Mouse (Mus musculus) forebrain, embryonic 10.5 days (tissue): ENCODE measurements at regions not wholly inside any gene's neighbourhood (a gene's known extent, or its start where the extent isn't known, plus 50 kb on each side); places are given as distances from the start of the nearest gene placed in this dataset.

Experiments
- DNase-seq: peaks from one replicate; pipeline ENCODE4 v3.0.0-alpha.2; 2017; ENCODE audit warnings: low spot score; ENCODE audit errors: extremely low spot score
- H3K27ac ChIP-seq: fragments of 300-500 bp; sonication (generic); 2 replicates; pipeline ENCODE4 v1.5.1; 2016; ENCODE audit warnings: mild to moderate bottlenecking
- H3K27me3 ChIP-seq: fragments of 300-500 bp; sonication (generic); 2 replicates; pipeline ENCODE4 v1.6.1; 2016; ENCODE audit warnings: mild to moderate bottlenecking; ENCODE audit not compliant: poor library complexity, severe bottlenecking
- H3K36me3 ChIP-seq: fragments of 300-500 bp; sonication (generic); replicated peaks from 2 replicates; pipeline ENCODE4 v1.6.1; 2016; ENCODE audit warnings: mild to moderate bottlenecking, moderate library complexity
- H3K4me1 ChIP-seq: fragments of 300-500 bp; sonication (generic); 2 replicates; pipeline ENCODE4 v1.6.1; 2016
- H3K4me3 ChIP-seq: fragments of 300-500 bp; sonication (generic); 2 replicates; pipeline ENCODE4 v1.5.1; 2016; ENCODE audit warnings: mild to moderate bottlenecking, moderate library complexity
- H3K9me3 ChIP-seq: fragments of 300-500 bp; sonication (generic); 2 replicates; pipeline ENCODE4 v1.6.1; 2016; ENCODE audit warnings: mild to moderate bottlenecking, moderate library complexity
- WGBS: fragments of 180-500 bp; shearing (Covaris S2); methylation state at CpG from one replicate; pipeline ENCODE4 v1.1.7; 2016; 5-methylcytosine and 5-hydroxymethylcytosine counted together

- no peak for DNase-seq
- Histone ChIP-seq H3K9me3 (no peaks in the 10 kb centered on the region), H3K4me1 (no peaks in the 10 kb centered on the region), H3K27ac (no peak overlapping the region), H3K4me3 (no peak overlapping the region), H3K27me3 (no peaks in the 10 kb centered on the region), H3K36me3 (no peaks in the 10 kb centered on the region)
- 88% methylated on average over 1 of the region's 1 CpGs for WGBS
These were observed 745.9 kb downstream of the Tmem182 start for GRCm38 (mm10) chr1:41551271-41551670.

- 72% methylated on average over 2 of the region's 2 CpGs for WGBS
- no peaks in the 10 kb centered on the region for H3K27me3 ChIP-seq
- H3K27ac ChIP-seq = no peak overlapping the region
- no peaks in the 10 kb centered on the region for H3K9me3 ChIP-seq
- no peak overlapping the region for H3K4me3 ChIP-seq
- H3K36me3 ChIP-seq = no peaks in the 10 kb centered on the region
- no peaks in the 10 kb centered on the region for H3K4me1 ChIP-seq
- no peak for DNase-seq
These were observed 750.2 kb downstream of the Tmem182 start for GRCm38 (mm10) chr1:41555607-41556006.

GRCm38 (mm10) chr1:41559101-41559665, 753.8 kb downstream of the Tmem182 start:
- no peaks in the 10 kb centered on the region for H3K36me3 ChIP-seq
- WGBS = 89% methylated on average over 17 of the region's 17 CpGs
- no peak for DNase-seq

GRCm38 (mm10) chr1:41559991-41560390, 754.6 kb downstream of the Tmem182 start:
- WGBS = 89% methylated on average over 3 of the region's 3 CpGs
- H3K27me3 ChIP-seq = no peaks in the 10 kb centered on the region
- H3K9me3 ChIP-seq = no peaks in the 10 kb centered on the region
- H3K36me3 ChIP-seq = no peaks in the 10 kb centered on the region
- DNase-seq = no peak
- no peak overlapping the region for H3K4me3 ChIP-seq
- no peaks in the 10 kb centered on the region for H3K4me1 ChIP-seq
- H3K27ac ChIP-seq = no peak overlapping the region

More at GRCm38 (mm10) chr1:41559101-41559665, 753.8 kb downstream of the Tmem182 start:
- Histone ChIP-seq H3K27ac (no peak overlapping the region), H3K4me3 (no peak overlapping the region), H3K9me3 (no peaks in the 10 kb centered on the region), H3K27me3 (no peaks in the 10 kb centered on the region), H3K4me1 (no peaks in the 10 kb centered on the region)

DNA sequence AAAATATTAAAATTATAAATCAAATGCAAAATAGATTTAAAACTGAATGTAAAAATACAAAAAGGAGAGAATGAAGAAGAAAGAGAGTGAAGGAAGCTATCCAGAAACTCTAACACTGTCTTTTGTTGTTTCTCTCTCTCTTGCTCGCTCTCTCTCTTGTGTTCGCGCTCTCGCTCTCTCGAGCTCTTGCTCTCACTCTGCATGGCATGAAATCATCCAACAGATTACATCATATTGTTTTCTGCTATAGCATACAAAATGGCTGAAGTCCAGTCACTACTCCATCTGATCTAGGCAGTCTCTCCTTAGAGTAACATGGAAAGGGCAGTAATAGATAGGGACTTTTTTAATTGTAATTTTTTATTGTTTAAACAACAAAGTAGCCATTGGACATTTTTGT, 798.1 kb downstream of the Tmem182 start:
- Histone ChIP-seq H3K4me1 (peaks cover 33% of the 10 kb centered on the region), H3K4me3 (no peak overlapping the region), H3K9me3 (no peaks in the 10 kb centered on the region), H3K27ac (no peak overlapping the region), H3K27me3 (no peaks in the 10 kb centered on the region), H3K36me3 (no peaks in the 10 kb centered on the region)
- WGBS = 90% methylated on average over 5 of the region's 5 CpGs
- no peak for DNase-seq

GRCm38 (mm10) chr1:41604996-41605747, 799.8 kb downstream of the Tmem182 start:
- Histone ChIP-seq H3K4me3 (no peak overlapping the region; the same call in 1 of the 2 replicates), H3K4me1 (peaks cover 33% of the 10 kb centered on the region), H3K36me3 (no peaks in the 10 kb centered on the region), H3K9me3 (no peaks in the 10 kb centered on the region), H3K27me3 (no peaks in the 10 kb centered on the region), H3K27ac (peak overlapping the region; percentile 82)
- DNase-seq = peak; percentile 63
- 46% methylated on average over 14 of the region's 14 CpGs for WGBS

DNA sequence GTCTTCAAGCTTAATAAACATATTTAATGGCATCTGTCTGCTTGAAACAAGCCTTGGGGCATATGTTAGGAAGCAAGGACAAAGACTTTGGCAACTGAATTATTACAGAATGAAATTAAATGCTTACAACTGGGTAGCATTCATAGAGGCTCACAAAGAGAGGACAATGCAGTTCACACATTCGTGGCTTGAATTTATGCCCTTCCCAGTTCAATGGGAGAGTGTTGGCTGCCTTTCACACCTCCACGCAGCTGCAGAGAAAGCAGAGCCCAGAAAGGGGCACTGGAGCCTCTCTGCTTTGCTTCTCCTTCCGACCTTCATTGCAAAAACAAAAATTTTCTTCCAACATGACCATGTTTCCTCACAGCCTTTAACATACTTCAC, 800.3 kb downstream of the Tmem182 start:
- peak; percentile 27 for DNase-seq
- Histone ChIP-seq H3K9me3 (no peaks in the 10 kb centered on the region), H3K4me1 (peaks cover 33% of the 10 kb centered on the region), H3K27ac (peak overlapping the region; percentile 82), H3K4me3 (no peak overlapping the region), H3K27me3 (no peaks in the 10 kb centered on the region), H3K36me3 (no peaks in the 10 kb centered on the region)
- WGBS = 36% methylated on average over 3 of the region's 3 CpGs

GRCm38 (mm10) chr1:41610783-41611182, 805.4 kb downstream of the Tmem182 start:
- DNase-seq = no peak
- WGBS = 84% methylated on average over 8 of the region's 8 CpGs
- no peaks in the 10 kb centered on the region for H3K36me3 ChIP-seq
- H3K4me1 ChIP-seq = peaks cover 14% of the 10 kb centered on the region
- H3K4me3 ChIP-seq = no peak overlapping the region
- no peak overlapping the region for H3K27ac ChIP-seq
- H3K27me3 ChIP-seq = no peaks in the 10 kb centered on the region
- H3K9me3 ChIP-seq = no peaks in the 10 kb centered on the region

GRCm38 (mm10) chr1:41651804-41652203, 846.4 kb downstream of the Tmem182 start:
- Histone ChIP-seq H3K36me3 (no peaks in the 10 kb centered on the region), H3K4me1 (peaks cover 28% of the 10 kb centered on the region), H3K4me3 (peak overlapping the region; percentile 16; the same call in 1 of the 2 replicates), H3K27me3 (peaks cover 27% of the 10 kb centered on the region), H3K27ac (peak overlapping the region; percentile 64), H3K9me3 (no peaks in the 10 kb centered on the region)
- WGBS = 21% methylated on average over 9 of the region's 9 CpGs
- DNase-seq = peak; percentile 37

GRCm38 (mm10) chr1:41652210-41652609, 846.8 kb downstream of the Tmem182 start:
- H3K27ac ChIP-seq = peak overlapping the region; percentile 64

DNA sequence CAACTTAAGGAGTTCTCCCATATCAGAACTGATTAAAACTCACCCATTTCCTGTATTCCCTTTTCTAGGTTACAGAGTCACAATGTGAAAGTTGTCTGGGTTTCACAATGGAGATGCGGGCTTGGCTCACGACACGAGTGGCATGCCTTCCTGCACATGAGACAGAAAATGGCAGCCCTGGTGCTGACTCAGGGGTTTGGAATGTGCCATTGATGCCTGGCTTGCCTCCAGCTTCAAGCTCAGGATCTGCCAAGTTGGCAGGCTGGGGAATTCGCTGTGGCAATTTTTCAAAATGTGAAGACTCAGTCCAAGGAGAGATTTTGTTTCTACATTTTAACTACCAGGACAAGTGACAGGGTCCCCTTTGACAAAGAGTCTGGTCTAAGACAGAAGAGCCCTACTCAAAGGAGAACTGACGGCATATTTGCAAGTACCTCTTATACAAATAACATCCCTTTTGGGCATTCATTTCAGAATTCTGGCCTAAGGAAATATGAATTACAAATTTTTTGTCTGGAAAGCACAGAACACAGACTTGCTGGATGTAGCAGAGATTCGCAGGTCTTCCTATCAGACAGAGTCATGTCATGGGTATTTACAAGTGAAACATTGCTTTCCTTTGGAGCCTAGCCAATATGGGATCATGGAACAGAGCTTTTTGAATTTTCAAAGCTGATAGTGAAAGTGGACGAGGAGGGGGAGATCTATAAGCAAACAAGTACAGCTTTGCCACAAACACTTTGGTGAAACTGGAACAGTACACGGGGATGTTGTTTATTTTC, 847.4 kb downstream of the Tmem182 start:
- peak; percentile 67 for DNase-seq
- WGBS = 51% methylated on average over 8 of the region's 8 CpGs
- H3K27me3 ChIP-seq = peaks cover 27% of the 10 kb centered on the region
- no peaks in the 10 kb centered on the region for H3K9me3 ChIP-seq
- peak overlapping the region; percentile 16; the same call in 1 of the 2 replicates for H3K4me3 ChIP-seq
- peak overlapping the region; percentile 64 for H3K27ac ChIP-seq
- H3K36me3 ChIP-seq = no peaks in the 10 kb centered on the region
- peaks cover 28% of the 10 kb centered on the region for H3K4me1 ChIP-seq

More at GRCm38 (mm10) chr1:41652210-41652609, 846.8 kb downstream of the Tmem182 start:
- Histone ChIP-seq H3K36me3 (no peaks in the 10 kb centered on the region), H3K4me3 (peak overlapping the region; percentile 16; the same call in 1 of the 2 replicates), H3K4me1 (peaks cover 28% of the 10 kb centered on the region), H3K9me3 (no peaks in the 10 kb centered on the region), H3K27me3 (peaks cover 27% of the 10 kb centered on the region)
- WGBS = 15% methylated on average over 3 of the region's 3 CpGs
- no peak for DNase-seq

- 85% methylated on average over 6 of the region's 6 CpGs for WGBS
- no peak for DNase-seq
- no peaks in the 10 kb centered on the region for H3K27me3 ChIP-seq
- H3K4me3 ChIP-seq = no peak overlapping the region
- peaks cover 8% of the 10 kb centered on the region for H3K4me1 ChIP-seq
- H3K27ac ChIP-seq = no peak overlapping the region
- no peaks in the 10 kb centered on the region for H3K9me3 ChIP-seq
- no peaks in the 10 kb centered on the region for H3K36me3 ChIP-seq
These were observed 868.7 kb downstream of the Tmem182 start for GRCm38 (mm10) chr1:41674086-41674485.

DNA sequence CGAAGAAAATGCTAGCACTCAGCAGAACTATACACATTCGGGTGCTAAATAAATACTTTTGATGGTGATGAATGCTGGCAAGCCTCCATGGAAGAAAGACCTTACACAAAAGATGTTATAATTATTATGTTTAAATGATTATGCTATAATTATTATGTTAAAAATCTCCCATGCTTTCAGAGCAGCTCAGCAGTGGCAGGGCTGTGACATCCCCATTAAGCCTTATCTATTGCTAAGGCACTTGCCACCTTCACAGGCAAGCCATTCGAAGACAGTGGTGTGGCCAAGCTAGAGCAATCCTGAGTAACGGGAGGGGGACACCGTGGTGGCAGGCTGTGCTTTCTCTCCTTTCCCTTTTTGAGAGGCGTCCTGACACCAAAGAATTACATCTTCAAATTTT, 869.9 kb downstream of the Tmem182 start:
- no peaks in the 10 kb centered on the region for H3K9me3 ChIP-seq
- DNase-seq = no peak
- no peaks in the 10 kb centered on the region for H3K36me3 ChIP-seq
- no peaks in the 10 kb centered on the region for H3K27me3 ChIP-seq
- WGBS = 74% methylated on average over 6 of the region's 6 CpGs
- peaks cover 8% of the 10 kb centered on the region for H3K4me1 ChIP-seq
- no peak overlapping the region for H3K27ac ChIP-seq
- no peak overlapping the region for H3K4me3 ChIP-seq
